ENCODE assay signal across 16 mouse cellular contexts in genomic region chr9:96770443-96770842, GRCm38 (mm10).
"Had no signal": no experiment of that assay in that cellular context is flagged by ENCODE, and none has a peak within 500 bp of the region (broad histone marks: within the 10 kb centered on the region; RNA-seq: fewer than 3 reads in every experiment).

No protein-coding gene starts in this region.

- H3K9me3 ChIP-seq: liver, embryonic 15.5 days; midbrain, embryonic 10.5 days; midbrain, embryonic 15.5 days; neural tube, embryonic 13.5 days; stomach, embryonic 15.5 days had no signal

- H3K9ac ChIP-seq: liver, embryonic 15.5 days; midbrain, embryonic 15.5 days; neural tube, embryonic 13.5 days; stomach, embryonic 15.5 days had no signal

- H3K4me3 ChIP-seq: liver, embryonic 15.5 days; midbrain, embryonic 10.5 days; midbrain, embryonic 15.5 days; neural tube, embryonic 13.5 days; stomach, embryonic 15.5 days had no signal

- H3K4me1 ChIP-seq: stomach, embryonic 15.5 days had no signal

- ATAC-seq: lung, postnatal 0 days; midbrain, embryonic 15.5 days had no signal

- H3K36me3 ChIP-seq: liver, embryonic 15.5 days; midbrain, embryonic 10.5 days; midbrain, embryonic 15.5 days; neural tube, embryonic 13.5 days; stomach, embryonic 15.5 days had no signal

- H3K27ac ChIP-seq: kidney, postnatal 0 days; liver, embryonic 15.5 days; midbrain, embryonic 10.5 days; midbrain, embryonic 15.5 days; neural tube, embryonic 13.5 days; stomach, embryonic 15.5 days had no signal

- DNase-seq: kidney, adult 2 months; kidney, postnatal 36 days; layer of hippocampus, adult 9-11 months; layer of hippocampus, postnatal 36 days; lung, adult 2 months; lung, postnatal 36 days; thymus, adult 2 months; thymus, postnatal 25 days had no signal

- H3K4me2 ChIP-seq: liver, embryonic 11.5 days; liver, embryonic 15.5 days; midbrain, embryonic 15.5 days; neural tube, embryonic 13.5 days; stomach, embryonic 15.5 days had no signal

- H3K27me3 ChIP-seq: liver, embryonic 15.5 days; midbrain, embryonic 15.5 days; neural tube, embryonic 13.5 days; stomach, embryonic 15.5 days had no signal
